Mouse (Mus musculus): Measurements from ENCODE around the gene Rerg. TPM values are rescaled to one million over a fixed set of nuclear protein-coding genes. Genes with fewer than 3 reads are reported as not detected.

Rerg gene
- polyA plus RNA-seq, 1 experiment, result not detected

DNA sequence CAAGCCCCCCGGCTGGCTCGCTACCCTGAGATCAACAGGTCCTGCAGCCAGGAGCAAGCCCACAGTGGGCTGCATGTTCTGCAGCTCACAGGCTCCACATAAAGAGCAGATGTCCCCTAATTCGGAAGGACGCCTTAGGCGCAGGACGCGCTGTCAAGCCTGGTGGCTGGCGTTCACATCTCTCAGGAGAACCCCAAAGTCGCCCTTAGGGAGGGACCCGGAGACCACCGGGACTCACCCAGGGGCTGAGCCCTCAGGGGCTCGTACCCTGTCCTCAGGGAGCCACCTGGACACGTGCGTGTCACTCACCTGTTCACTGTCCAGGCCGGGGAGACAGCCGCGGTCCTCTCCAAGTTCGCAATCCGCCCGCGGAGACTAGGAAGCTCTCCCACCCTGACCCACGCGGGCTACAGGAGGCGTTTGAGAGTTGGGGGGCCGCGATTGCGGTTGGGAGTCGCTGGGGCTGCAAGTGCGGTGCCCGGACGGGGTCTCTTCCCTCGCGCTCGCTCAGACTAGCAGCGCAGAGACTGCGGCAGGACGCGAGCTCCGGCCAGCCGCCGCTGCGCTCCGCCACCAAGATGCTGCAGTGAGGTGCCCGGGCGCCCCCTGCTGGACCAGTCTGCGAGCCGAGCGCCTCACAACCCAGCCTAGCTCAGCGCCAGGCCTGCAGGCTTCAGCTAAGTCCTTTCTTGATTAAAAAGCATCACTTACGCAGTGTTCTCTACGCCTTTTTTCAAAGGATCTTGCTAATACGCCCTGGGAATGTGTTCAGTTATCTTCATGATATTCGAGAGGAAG is 927 bp downstream of the Rerg start:
- Histone ChIP-seq H3K4me1 (ENCODE audit: control insufficient read depth, insufficient read depth, low read length) (peaks cover 5% of the 10 kb centered on the region), H3K27ac (ENCODE audit: insufficient read depth, low read depth, low read length) (peak overlapping the region; percentile 43; the same call in 1 of the 2 replicates), H3K4me3 (ENCODE audit: insufficient read depth, low read depth, low read length) (peak overlapping the region; percentile 73)
- TF ChIP-seq CTCF (IDR thresholded peaks at IDR 0.05; ENCODE audit: insufficient read depth, low read depth, low read length), result peak; percentile 96
- no peak for TF ChIP-seq POLR2A (IDR thresholded peaks at IDR 0.05; ENCODE audit: insufficient read depth, low read depth, low read length)
- 1% methylated on average over 53 of the region's 53 CpGs for WGBS

DNA sequence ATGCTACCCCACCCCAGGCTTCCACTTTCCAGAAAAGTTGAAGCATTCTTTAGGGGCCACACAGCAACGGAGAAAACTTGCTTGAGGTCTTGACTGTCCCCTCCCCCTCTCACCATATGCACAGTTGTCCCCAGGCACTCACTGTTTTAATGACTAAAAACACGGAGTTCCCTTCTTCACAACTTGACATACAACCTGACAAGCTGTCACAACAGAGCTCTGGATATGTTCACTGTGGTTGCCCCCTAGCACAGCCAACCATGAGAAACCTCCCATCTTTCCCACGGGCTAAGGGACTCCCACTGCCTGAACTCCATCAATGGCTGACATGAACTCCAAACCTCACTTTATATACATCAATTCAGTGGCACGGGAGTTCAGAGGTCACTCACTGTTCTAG is 3.5 kb downstream of the Rerg start:
- peaks cover 8% of the 10 kb centered on the region for H3K4me1 ChIP-seq (ENCODE audit: control insufficient read depth, insufficient read depth, low read length)
- H3K4me3 ChIP-seq (ENCODE audit: insufficient read depth, low read depth, low read length), result no peak overlapping the region
- TF ChIP-seq POLR2A (IDR thresholded peaks at IDR 0.05; ENCODE audit: insufficient read depth, low read depth, low read length), result no peak
- no peak for TF ChIP-seq CTCF (IDR thresholded peaks at IDR 0.05; ENCODE audit: insufficient read depth, low read depth, low read length)
- no peak overlapping the region for H3K27ac ChIP-seq (ENCODE audit: insufficient read depth, low read depth, low read length)
- WGBS, result 44% methylated on average over 4 of the region's 4 CpGs

DNA sequence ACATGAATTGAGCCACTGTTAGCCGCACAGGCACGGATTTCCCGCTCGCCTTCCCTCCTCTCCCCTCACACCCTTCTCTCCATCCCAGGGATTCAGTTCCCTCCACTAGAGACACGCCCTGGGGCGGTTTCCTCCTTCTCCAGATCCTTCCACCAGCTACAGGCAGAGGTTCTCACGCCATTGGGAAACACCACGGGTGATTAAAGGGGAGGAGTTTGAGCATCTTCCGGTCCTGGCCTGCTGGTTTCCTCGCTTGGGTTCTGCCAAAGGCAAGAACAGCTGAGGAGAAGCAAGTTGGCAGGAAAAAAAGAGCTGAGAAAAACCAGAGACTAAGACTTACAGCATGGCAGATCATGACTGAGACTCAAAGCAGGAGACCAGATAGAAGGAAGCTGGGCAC is 6.7 kb downstream of the Rerg start:
- H3K4me3 ChIP-seq (ENCODE audit: insufficient read depth, low read depth, low read length), result no peak overlapping the region
- TF ChIP-seq CTCF (IDR thresholded peaks at IDR 0.05; ENCODE audit: insufficient read depth, low read depth, low read length), result no peak
- no peak for TF ChIP-seq POLR2A (IDR thresholded peaks at IDR 0.05; ENCODE audit: insufficient read depth, low read depth, low read length)
- 59% methylated on average over 10 of the region's 10 CpGs for WGBS

DNA sequence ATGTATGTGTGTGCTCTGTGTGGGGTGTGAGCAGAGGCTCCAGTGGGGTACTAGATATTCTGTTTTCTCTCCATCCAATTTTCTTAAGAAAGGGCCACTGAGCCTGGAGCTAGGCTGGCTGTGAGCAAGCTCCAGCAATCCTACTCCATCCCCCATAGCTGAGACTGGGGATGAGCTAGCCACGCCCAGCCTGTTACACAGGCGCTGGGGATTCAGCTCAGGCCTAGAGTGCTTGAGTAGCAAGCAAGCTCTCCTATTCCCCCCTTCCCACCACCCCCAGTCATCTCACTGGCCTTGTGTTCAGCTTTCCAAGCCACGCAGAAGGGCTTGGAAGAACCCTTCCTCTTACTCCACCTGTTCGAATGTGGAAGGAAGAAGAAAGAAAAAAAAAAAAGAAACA is 7.2 kb downstream of the Rerg start:
- Histone ChIP-seq H3K4me1 (ENCODE audit: control insufficient read depth, insufficient read depth, low read length) (peaks cover 13% of the 10 kb centered on the region), H3K27ac (ENCODE audit: insufficient read depth, low read depth, low read length) (no peak overlapping the region), H3K4me3 (ENCODE audit: insufficient read depth, low read depth, low read length) (no peak overlapping the region)
- 77% methylated on average over 4 of the region's 4 CpGs for WGBS
- TF ChIP-seq POLR2A (IDR thresholded peaks at IDR 0.05; ENCODE audit: insufficient read depth, low read depth, low read length), result no peak
- TF ChIP-seq CTCF (IDR thresholded peaks at IDR 0.05; ENCODE audit: insufficient read depth, low read depth, low read length), result no peak

More for the DNA sequence above, 6.7 kb downstream of the Rerg start:
- Histone ChIP-seq H3K27ac (ENCODE audit: insufficient read depth, low read depth, low read length) (no peak overlapping the region), H3K4me1 (ENCODE audit: control insufficient read depth, insufficient read depth, low read length) (peaks cover 13% of the 10 kb centered on the region)

- no peak for TF ChIP-seq CTCF (IDR thresholded peaks at IDR 0.05; ENCODE audit: insufficient read depth, low read depth, low read length)
- TF ChIP-seq POLR2A (IDR thresholded peaks at IDR 0.05; ENCODE audit: insufficient read depth, low read depth, low read length), result no peak
- Histone ChIP-seq H3K4me3 (ENCODE audit: insufficient read depth, low read depth, low read length) (no peak overlapping the region), H3K4me1 (ENCODE audit: control insufficient read depth, insufficient read depth, low read length) (peaks cover 13% of the 10 kb centered on the region), H3K27ac (ENCODE audit: insufficient read depth, low read depth, low read length) (no peak overlapping the region)
- WGBS, result 97% methylated on average over 7 of the region's 7 CpGs
These were observed 7.8 kb downstream of the Rerg start for GRCm38 (mm10) chr6:137162481-137162880.

DNA sequence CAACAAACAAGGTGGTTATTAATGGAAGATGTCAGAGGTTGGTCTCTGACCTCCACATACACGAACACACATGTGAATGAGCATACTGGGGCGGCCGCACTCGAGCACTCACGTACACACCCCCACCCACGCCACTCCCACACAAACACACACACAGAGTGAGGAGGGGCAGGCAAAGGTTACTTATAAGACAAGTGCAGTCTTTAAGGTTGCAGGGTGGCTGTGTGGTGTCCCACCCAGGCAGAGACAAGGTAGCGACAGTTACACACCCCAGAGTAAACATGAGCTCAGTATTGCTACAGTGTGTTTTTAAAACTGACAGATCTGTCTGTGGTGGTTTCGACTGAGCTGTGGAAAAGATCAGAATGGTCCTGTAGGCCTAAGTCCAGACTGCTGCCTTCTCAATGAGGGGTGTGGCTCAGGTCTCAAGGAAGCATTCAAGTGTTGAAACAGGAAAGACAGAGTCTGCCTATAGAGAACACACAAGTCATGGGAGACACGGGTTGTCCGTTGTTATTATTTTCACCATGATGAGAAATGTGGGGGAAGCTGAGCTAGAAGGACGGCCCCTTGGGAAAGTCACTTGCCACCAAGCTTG is 8.7 kb downstream of the Rerg start:
- Histone ChIP-seq H3K4me3 (ENCODE audit: insufficient read depth, low read depth, low read length) (no peak overlapping the region), H3K27ac (ENCODE audit: insufficient read depth, low read depth, low read length) (no peak overlapping the region), H3K4me1 (ENCODE audit: control insufficient read depth, insufficient read depth, low read length) (peaks cover 13% of the 10 kb centered on the region)
- no peak for TF ChIP-seq CTCF (IDR thresholded peaks at IDR 0.05; ENCODE audit: insufficient read depth, low read depth, low read length)
- TF ChIP-seq POLR2A (IDR thresholded peaks at IDR 0.05; ENCODE audit: insufficient read depth, low read depth, low read length), result no peak
- 85% methylated on average over 11 of the region's 11 CpGs for WGBS

- WGBS, result 44% methylated on average over 8 of the region's 8 CpGs
These were observed 10.8 kb downstream of the Rerg start for GRCm38 (mm10) chr6:137159372-137159926.

DNA sequence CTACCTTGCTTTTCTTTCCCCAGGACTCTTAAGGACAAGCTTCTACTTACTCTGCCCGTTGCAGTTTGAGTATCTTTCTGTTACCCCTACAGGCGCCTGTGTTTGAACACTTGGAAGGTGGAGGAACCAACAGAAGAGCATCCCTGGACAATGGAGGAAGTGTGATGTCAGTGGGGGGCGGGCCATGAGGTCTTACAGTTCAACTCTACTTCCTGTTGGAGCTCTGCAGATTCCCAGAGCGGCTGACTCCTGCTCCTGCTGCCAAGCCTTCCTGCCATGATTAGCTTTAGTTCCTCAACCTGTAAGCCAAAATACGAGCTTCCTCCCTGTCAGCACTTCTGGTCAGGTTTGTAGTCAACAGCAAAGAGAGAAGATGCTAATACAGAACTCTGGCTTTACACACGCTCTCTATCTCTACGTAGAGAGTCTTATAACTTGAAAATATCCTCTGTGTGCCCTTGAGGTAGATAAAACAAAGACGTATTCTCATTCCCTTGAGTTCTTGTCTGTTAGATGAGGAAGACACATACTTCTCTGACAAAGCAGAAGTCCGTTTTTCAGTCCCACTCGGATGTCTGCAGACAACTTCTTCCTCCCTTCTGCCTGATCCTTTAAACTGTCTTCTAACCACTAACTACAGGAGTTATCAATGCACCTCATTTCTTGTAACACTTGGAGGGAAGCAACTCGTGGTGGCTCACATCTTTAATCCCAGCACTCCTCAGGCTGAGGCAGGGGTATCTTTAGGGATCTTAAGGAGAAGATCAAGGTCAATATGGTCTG is 13.7 kb downstream of the Rerg start:
- Histone ChIP-seq H3K4me1 (ENCODE audit: control insufficient read depth, insufficient read depth, low read length) (peaks cover 19% of the 10 kb centered on the region), H3K4me3 (ENCODE audit: insufficient read depth, low read depth, low read length) (no peak overlapping the region), H3K27ac (ENCODE audit: insufficient read depth, low read depth, low read length) (no peak overlapping the region)
- no peak for TF ChIP-seq CTCF (IDR thresholded peaks at IDR 0.05; ENCODE audit: insufficient read depth, low read depth, low read length)
- no peak for TF ChIP-seq POLR2A (IDR thresholded peaks at IDR 0.05; ENCODE audit: insufficient read depth, low read depth, low read length)
- WGBS, result 84% methylated on average over 11 of the region's 11 CpGs

More at GRCm38 (mm10) chr6:137159372-137159926, 10.8 kb downstream of the Rerg start:
- H3K27ac ChIP-seq (ENCODE audit: insufficient read depth, low read depth, low read length), result no peak overlapping the region
- peaks cover 22% of the 10 kb centered on the region for H3K4me1 ChIP-seq (ENCODE audit: control insufficient read depth, insufficient read depth, low read length)
- no peak overlapping the region for H3K4me3 ChIP-seq (ENCODE audit: insufficient read depth, low read depth, low read length)
- TF ChIP-seq POLR2A (IDR thresholded peaks at IDR 0.05; ENCODE audit: insufficient read depth, low read depth, low read length) (no peak), CTCF (IDR thresholded peaks at IDR 0.05; ENCODE audit: insufficient read depth, low read depth, low read length) (no peak)
